Mouse (Mus musculus) duodenum, adult 2 months (tissue): Measurements from ENCODE around the gene Dtx1. TPM values are rescaled to one million over a fixed set of nuclear protein-coding genes. Genes with fewer than 3 reads are reported as not detected.

Source experiments
- polyA plus RNA-seq: library from polyadenylated mRNA; depleted of rRNA; stranded (reverse); fragments of >200 nt; gene quantifications from 2 replicates; pipeline ENCODE4 v1.2.3, GENCODE M21; 2012; ENCODE audit warnings: low replicate concordance; rRNA removed

The Dtx1 gene
- polyA plus RNA-seq = 12.1 and 26.2 TPM in 2 replicates

GRCm38 (mm10) chr5:120711827-120712226, at the start of gene Dtx1:
TSS of gene Dtx1 (minus strand) at chr5:120711927.

GRCm38 (mm10) chr5:120749688-120750087, 38.0 kb upstream of the Dtx1 start, which contains the start of gene Oas2:
TSS of gene Oas2 (minus strand) at chr5:120749853.

GRCm38 (mm10) chr5:120648569-120649373, 63.0 kb downstream of the Dtx1 start, which contains the start of gene Rasal1:
TSS of gene Rasal1 (plus strand) at chr5:120648812.

GRCm38 (mm10) chr5:120634131-120634530, 77.6 kb downstream of the Dtx1 start, which contains the start of gene Cfap73:
TSS of gene Cfap73 (minus strand) at chr5:120634235.

Other genes with a start within 250 kb of the Dtx1 start
- 37.4 and 48.7 TPM in 2 replicates for gene Sdsl, start 239.1 kb downstream of the Dtx1 start, polyA plus RNA-seq
- gene Sds, start 235.4 kb downstream of the Dtx1 start, polyA plus RNA-seq = not detected in 2 replicates
- 19.2 and 23.4 TPM in 2 replicates for gene Plbd2, start 208.3 kb downstream of the Dtx1 start, polyA plus RNA-seq
- gene Slc8b1, start 200.8 kb downstream of the Dtx1 start, polyA plus RNA-seq = 9.2 and 12.2 TPM in 2 replicates
- gene Tpcn1, start 123.3 kb downstream of the Dtx1 start, polyA plus RNA-seq = 42.1 and 59.5 TPM in 2 replicates
- 0.13 and 0.14 TPM in 2 replicates for gene Iqcd, start 122.9 kb downstream of the Dtx1 start, polyA plus RNA-seq
- 17.6 and 17.8 TPM in 2 replicates for gene Rita1, start 99.3 kb downstream of the Dtx1 start, polyA plus RNA-seq
- gene Ddx54, start 99.2 kb downstream of the Dtx1 start, polyA plus RNA-seq = 31.8 and 32.2 TPM in 2 replicates
- gene Cfap73, start 77.7 kb downstream of the Dtx1 start, polyA plus RNA-seq = not detected in 2 replicates
- 0.96 and 4.4 TPM in 2 replicates for gene Rasal1, start 63.1 kb downstream of the Dtx1 start, polyA plus RNA-seq
- gene Oas2, start 37.9 kb upstream of the Dtx1 start, polyA plus RNA-seq = 2.0 and 5.7 TPM in 2 replicates
- 3.4 and 73.2 TPM in 2 replicates for gene Oas3, start 65.7 kb upstream of the Dtx1 start, polyA plus RNA-seq
- 2.2 TPM in 1 of 2 replicates, not detected in the other for gene Oas1e, start 83.6 kb upstream of the Dtx1 start, polyA plus RNA-seq
- 1.3 and 3.9 TPM in 2 replicates for gene Oas1c, start 100.6 kb upstream of the Dtx1 start, polyA plus RNA-seq
- 0.08 TPM in 1 of 2 replicates, not detected in the other for gene Oas1f, start 135.4 kb upstream of the Dtx1 start, polyA plus RNA-seq
- not detected in 2 replicates for gene Oas1h, start 149.5 kb upstream of the Dtx1 start, polyA plus RNA-seq
- 5.4 and 36.4 TPM in 2 replicates for gene Oas1g, start 175.7 kb upstream of the Dtx1 start, polyA plus RNA-seq
- gene Oas1a, start 195.6 kb upstream of the Dtx1 start, polyA plus RNA-seq = 13.5 and 52.3 TPM in 2 replicates
- gene Oas1d, start 202.6 kb upstream of the Dtx1 start, polyA plus RNA-seq = 0.11 and 0.32 TPM in 2 replicates